Mouse (Mus musculus): ENCODE data around the gene Paqr3. TPM values are rescaled to one million over a fixed set of nuclear protein-coding genes. Genes with fewer than 3 reads are reported as not detected.

The Paqr3 gene
- polyA plus RNA-seq, 1 experiment from 2014 or later, result 1.8 TPM

- Histone ChIP-seq H3K27me3 (replicated peaks) (no peaks in the 10 kb centered on the region), H3K4me2 (no peak overlapping the region), H3K27ac (replicated peaks) (no peak overlapping the region), H3K4me1 (peaks cover 24% of the 10 kb centered on the region), H3K9ac (no peak overlapping the region), H3K9me3 (no peaks in the 10 kb centered on the region), H3K4me3 (no peak overlapping the region), H3K36me3 (peaks cover 29% of the 10 kb centered on the region)
- no peak for ATAC-seq (ENCODE audit: extremely low read depth, insufficient number of reproducible peaks, low FRiP score, low TSS enrichment)
- 81% methylated on average over 4 of the region's 4 CpGs for WGBS
Measured at GRCm38 (mm10) chr5:97084541-97084940, 26.9 kb downstream of the Paqr3 start.

- H3K36me3 ChIP-seq, result peaks cover 29% of the 10 kb centered on the region
- H3K4me2 ChIP-seq, result no peak overlapping the region
- ATAC-seq (ENCODE audit: extremely low read depth, insufficient number of reproducible peaks, low FRiP score, low TSS enrichment), result no peak
- H3K27ac ChIP-seq (replicated peaks), result no peak overlapping the region
- no peaks in the 10 kb centered on the region for H3K27me3 ChIP-seq (replicated peaks)
- H3K9me3 ChIP-seq, result no peaks in the 10 kb centered on the region
- H3K4me1 ChIP-seq, result peaks cover 28% of the 10 kb centered on the region
- H3K4me3 ChIP-seq, result no peak overlapping the region
- WGBS, result 82% methylated on average over 6 of the region's 6 CpGs
- H3K9ac ChIP-seq, result no peak overlapping the region
Measured at GRCm38 (mm10) chr5:97083701-97084100, 27.7 kb downstream of the Paqr3 start.

- Histone ChIP-seq H3K9ac (no peak overlapping the region), H3K4me2 (no peak overlapping the region), H3K27me3 (replicated peaks) (no peaks in the 10 kb centered on the region), H3K27ac (replicated peaks) (no peak overlapping the region), H3K36me3 (peaks cover 11% of the 10 kb centered on the region; the same call in 1 of the 2 replicates), H3K9me3 (no peaks in the 10 kb centered on the region), H3K4me3 (no peak overlapping the region), H3K4me1 (peaks cover 19% of the 10 kb centered on the region)
- no peak for ATAC-seq (ENCODE audit: extremely low read depth, insufficient number of reproducible peaks, low FRiP score, low TSS enrichment)
- WGBS, result 44% methylated on average over 3 of the region's 3 CpGs
Measured at GRCm38 (mm10) chr5:97081481-97081880, 29.9 kb downstream of the Paqr3 start.

GRCm38 (mm10) chr5:97078641-97079040 lies 32.8 kb downstream of the Paqr3 start:
- H3K9me3 ChIP-seq, result no peaks in the 10 kb centered on the region
- 79% methylated on average over 5 of the region's 5 CpGs for whole genome bisulfite sequencing

GRCm38 (mm10) chr5:97077676-97078075 lies 33.7 kb downstream of the Paqr3 start:
- Histone ChIP-seq H3K9ac (no peak overlapping the region), H3K4me2 (no peak overlapping the region), H3K4me1 (peaks cover 19% of the 10 kb centered on the region), H3K4me3 (no peak overlapping the region), H3K27me3 (replicated peaks) (no peaks in the 10 kb centered on the region), H3K9me3 (no peaks in the 10 kb centered on the region), H3K36me3 (0 out of 2 replicates have a peak, but pooled peaks cover 3% of the 10 kb centered on the region), H3K27ac (replicated peaks) (no peak overlapping the region)
- no peak for ATAC-seq (ENCODE audit: extremely low read depth, insufficient number of reproducible peaks, low FRiP score, low TSS enrichment)
- 79% methylated on average over 7 of the region's 7 CpGs for WGBS

More at GRCm38 (mm10) chr5:97078641-97079040, 32.8 kb downstream of the Paqr3 start:
- Histone ChIP-seq H3K27me3 (replicated peaks) (no peaks in the 10 kb centered on the region), H3K4me2 (no peak overlapping the region), H3K4me1 (peaks cover 19% of the 10 kb centered on the region), H3K36me3 (0 out of 2 replicates have a peak, but pooled peaks cover 3% of the 10 kb centered on the region), H3K27ac (replicated peaks) (no peak overlapping the region), H3K9ac (no peak overlapping the region), H3K4me3 (no peak overlapping the region)
- ATAC-seq (ENCODE audit: extremely low read depth, insufficient number of reproducible peaks, low FRiP score, low TSS enrichment), result no peak

GRCm38 (mm10) chr5:97076167-97076566 lies 35.2 kb downstream of the Paqr3 start:
- Histone ChIP-seq H3K9me3 (no peaks in the 10 kb centered on the region), H3K4me2 (no peak overlapping the region), H3K27ac (replicated peaks) (no peak overlapping the region), H3K4me3 (no peak overlapping the region), H3K36me3 (no peaks in the 10 kb centered on the region), H3K4me1 (peaks cover 16% of the 10 kb centered on the region), H3K9ac (no peak overlapping the region), H3K27me3 (replicated peaks) (no peaks in the 10 kb centered on the region)
- WGBS, result 87% methylated on average over 5 of the region's 5 CpGs
- ATAC-seq (ENCODE audit: extremely low read depth, insufficient number of reproducible peaks, low FRiP score, low TSS enrichment), result no peak

GRCm38 (mm10) chr5:97075476-97076151 lies 35.8 kb downstream of the Paqr3 start:
- no peak for ATAC-seq (ENCODE audit: extremely low read depth, insufficient number of reproducible peaks, low FRiP score, low TSS enrichment)
- 88% methylated on average over 11 of the region's 11 CpGs for WGBS
- Histone ChIP-seq H3K36me3 (peaks cover under 1% of the 10 kb centered on the region; the same call in 1 of the 2 replicates), H3K9me3 (no peaks in the 10 kb centered on the region), H3K9ac (no peak overlapping the region), H3K4me1 (peaks cover 12% of the 10 kb centered on the region), H3K4me3 (no peak overlapping the region), H3K27me3 (replicated peaks) (no peaks in the 10 kb centered on the region), H3K27ac (replicated peaks) (no peak overlapping the region), H3K4me2 (no peak overlapping the region)

GRCm38 (mm10) chr5:97065746-97066145 lies 45.6 kb downstream of the Paqr3 start:
- Histone ChIP-seq H3K27ac (replicated peaks) (no peak overlapping the region), H3K27me3 (replicated peaks) (no peaks in the 10 kb centered on the region), H3K9me3 (no peaks in the 10 kb centered on the region), H3K9ac (no peak overlapping the region), H3K4me1 (peaks cover 17% of the 10 kb centered on the region), H3K4me3 (no peak overlapping the region), H3K4me2 (no peak overlapping the region), H3K36me3 (peaks cover 66% of the 10 kb centered on the region)
- no peak for ATAC-seq (ENCODE audit: extremely low read depth, insufficient number of reproducible peaks, low FRiP score, low TSS enrichment)
- 90% methylated on average over 4 of the region's 4 CpGs for WGBS

- 57% methylated on average over 1 of the region's 1 CpGs for WGBS
Measured at GRCm38 (mm10) chr5:97062041-97062440, 49.4 kb downstream of the Paqr3 start.

GRCm38 (mm10) chr5:97060864-97061263 lies 50.5 kb downstream of the Paqr3 start:
- Histone ChIP-seq H3K4me2 (no peak overlapping the region), H3K27me3 (replicated peaks) (no peaks in the 10 kb centered on the region), H3K9me3 (no peaks in the 10 kb centered on the region), H3K4me1 (peaks cover 18% of the 10 kb centered on the region), H3K4me3 (no peak overlapping the region), H3K27ac (replicated peaks) (no peak overlapping the region), H3K36me3 (peaks cover 58% of the 10 kb centered on the region), H3K9ac (no peak overlapping the region)
- WGBS, result 49% methylated on average over 3 of the region's 3 CpGs
- no peak for ATAC-seq (ENCODE audit: extremely low read depth, insufficient number of reproducible peaks, low FRiP score, low TSS enrichment)

More at GRCm38 (mm10) chr5:97062041-97062440, 49.4 kb downstream of the Paqr3 start:
- no peak for ATAC-seq (ENCODE audit: extremely low read depth, insufficient number of reproducible peaks, low FRiP score, low TSS enrichment)
- no peak overlapping the region for H3K4me3 ChIP-seq
- H3K4me2 ChIP-seq, result no peak overlapping the region
- peaks cover 66% of the 10 kb centered on the region for H3K36me3 ChIP-seq
- H3K27me3 ChIP-seq (replicated peaks), result no peaks in the 10 kb centered on the region
- no peak overlapping the region for H3K27ac ChIP-seq (replicated peaks)
- H3K9me3 ChIP-seq, result no peaks in the 10 kb centered on the region
- H3K4me1 ChIP-seq, result peaks cover 18% of the 10 kb centered on the region
- H3K9ac ChIP-seq, result no peak overlapping the region

- no peaks in the 10 kb centered on the region for H3K9me3 ChIP-seq
- H3K27ac ChIP-seq (replicated peaks), result no peak overlapping the region
- no peak overlapping the region for H3K4me2 ChIP-seq
- H3K36me3 ChIP-seq, result peaks cover 50% of the 10 kb centered on the region
- 82% methylated on average over 12 of the region's 12 CpGs for WGBS
- H3K4me3 ChIP-seq, result no peak overlapping the region
- no peak overlapping the region for H3K9ac ChIP-seq
- no peak for ATAC-seq (ENCODE audit: extremely low read depth, insufficient number of reproducible peaks, low FRiP score, low TSS enrichment)
- no peaks in the 10 kb centered on the region for H3K27me3 ChIP-seq (replicated peaks)
- 0 out of 2 replicates have a peak, but pooled peaks cover 5% of the 10 kb centered on the region for H3K4me1 ChIP-seq
Measured at GRCm38 (mm10) chr5:97056791-97057450, 54.5 kb downstream of the Paqr3 start.
